Mouse (Mus musculus) layer of hippocampus, postnatal 10 days (tissue): ENCODE results near the gene 2200002D01Rik. TPM values are rescaled to one million over a fixed set of nuclear protein-coding genes. Genes with fewer than 3 reads are reported as not detected.

Experiments
- DNase-seq, 2 experiments: peaks; one replicate each; pipeline ENCODE4 v3.0.0; 2021; ENCODE audit warnings: low spot score in 2 of 2
- long read RNA-seq: library from polyadenylated mRNA; stranded (forward); transcript quantifications from one replicate; pipeline ENCODE4 v2.0.0, GENCODE M21; 2023
- total RNA-seq, 2 experiments: library from RNA; stranded (reverse); gene quantifications; 2 replicates each; pipeline ENCODE4 v1.2.3; 2021

The 2200002D01Rik gene
- total RNA-seq = under 1 TPM in 1 of 2 experiments, not detected in 1; 0.29 TPM
- long read RNA-seq = 0 reads

- no peak for DNase-seq
These were observed at the start of gene 2200002D01Rik for GRCm38 (mm10) chr7:29248261-29248841. Gene 2200002D01Rik, minus strand, starts transcription at chr7:29248466.

GRCm38 (mm10) chr7:29296998-29297397, 48.7 kb upstream of the 2200002D01Rik start:
- peak; percentile 64 to 72 for DNase-seq

- no peak for DNase-seq
These were observed 47.8 kb upstream of the 2200002D01Rik start for GRCm38 (mm10) chr7:29295861-29296647.

GRCm38 (mm10) chr7:29294111-29294761, 46.0 kb upstream of the 2200002D01Rik start:
- DNase-seq = peak in 1 of 2 experiments; percentile 14

GRCm38 (mm10) chr7:29293131-29294065, 45.1 kb upstream of the 2200002D01Rik start:
- DNase-seq = peak in 1 of 2 experiments; percentile 21

- DNase-seq = no peak
These were observed 44.3 kb upstream of the 2200002D01Rik start for GRCm38 (mm10) chr7:29292458-29293098.

GRCm38 (mm10) chr7:29291616-29292457, 43.6 kb upstream of the 2200002D01Rik start:
- peak in 1 of 2 experiments; percentile 34 for DNase-seq

- DNase-seq = peak in 1 of 2 experiments; percentile 34
These were observed 42.6 kb upstream of the 2200002D01Rik start for GRCm38 (mm10) chr7:29290691-29291485.

- no peak for DNase-seq
These were observed 41.6 kb upstream of the 2200002D01Rik start for GRCm38 (mm10) chr7:29289856-29290255.

GRCm38 (mm10) chr7:29288942-29289638, 40.8 kb upstream of the 2200002D01Rik start, which contains the start of gene Ppp1r14a:
Gene Ppp1r14a, plus strand, starts transcription at chr7:29289308.
- DNase-seq = peak; percentile 74 to 78

- no peak for DNase-seq
These were observed 39.8 kb upstream of the 2200002D01Rik start for GRCm38 (mm10) chr7:29288079-29288478.

- no peak for DNase-seq
These were observed 39.2 kb upstream of the 2200002D01Rik start for GRCm38 (mm10) chr7:29287481-29287880.

GRCm38 (mm10) chr7:29284523-29284922, 36.3 kb upstream of the 2200002D01Rik start:
- DNase-seq = no peak

GRCm38 (mm10) chr7:29283876-29284275, 35.6 kb upstream of the 2200002D01Rik start:
- no peak for DNase-seq

- no peak for DNase-seq
These were observed 33.8 kb upstream of the 2200002D01Rik start for GRCm38 (mm10) chr7:29282074-29282554.

GRCm38 (mm10) chr7:29281201-29282073, 33.2 kb upstream of the 2200002D01Rik start, which contains the start of gene Spint2:
Gene Spint2, minus strand, starts transcription at chr7:29281912.
- DNase-seq = peak; percentile 33 to 52

- no peak for DNase-seq
These were observed 32.5 kb upstream of the 2200002D01Rik start for GRCm38 (mm10) chr7:29280801-29281200.
